Mouse (Mus musculus) brain, embryonic 18.5 days (tissue): ENCODE data around the gene Ano1.

Experiments
- DNase-seq: peaks from one replicate; pipeline ENCODE4 v3.0.0-alpha.2; 2012; ENCODE audit warnings: low read depth, low spot score

Ano1 gene

DNA sequence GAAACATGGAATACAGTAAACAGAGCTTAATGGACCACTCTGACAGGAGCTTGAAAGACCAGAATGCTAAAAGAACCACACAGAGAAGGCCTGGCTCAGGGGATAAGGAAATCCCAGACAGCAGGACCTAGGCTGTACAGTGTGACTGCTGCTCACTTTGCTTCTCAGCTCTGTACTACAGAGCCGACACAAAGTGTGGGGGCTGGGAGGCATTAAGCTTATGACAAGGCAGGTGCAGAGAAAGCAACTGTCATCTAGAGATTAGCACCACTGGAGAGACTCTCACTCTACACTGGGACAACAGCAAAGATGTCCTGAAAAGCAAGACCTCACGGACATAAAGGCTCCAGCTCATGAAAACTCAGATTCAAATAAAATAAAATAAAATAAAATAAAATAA is 212.6 kb downstream of the Ano1 start:
- no peak for DNase-seq
